Mouse (Mus musculus) heart, embryonic 15.5 days (tissue): ENCODE measurements at regions not wholly inside any gene's neighbourhood (a gene's known extent, or its start where the extent isn't known, plus 50 kb on each side); places are given as distances from the start of the nearest gene placed in this dataset.

Experiments used
- ATAC-seq: fragments of 200-750 bp; cut with Nextera tagmentation; replicated peaks from 2 replicates; pipeline ENCODE4 v1.8.0; 2017; ENCODE audit warnings: low read depth, moderate TSS enrichment; ENCODE audit not compliant: insufficient number of reproducible peaks, insufficient read depth, low FRiP score
- H3K27ac ChIP-seq: fragments of 300-500 bp; sonication (generic); 2 replicates; pipeline ENCODE4 v1.5.1; 2015; ENCODE audit warnings: mild to moderate bottlenecking, inconsistent platforms
- H3K27me3 ChIP-seq: fragments of 300-500 bp; sonication (generic); 2 replicates; pipeline ENCODE4 v1.6.1; 2015; ENCODE audit warnings: inconsistent platforms
- H3K36me3 ChIP-seq: fragments of 300-500 bp; sonication (generic); 2 replicates; pipeline ENCODE4 v1.6.1; 2015; ENCODE audit warnings: mild to moderate bottlenecking, inconsistent platforms
- H3K4me1 ChIP-seq: fragments of 300-500 bp; sonication (generic); replicated peaks from 2 replicates; pipeline ENCODE4 v1.6.1; 2015; ENCODE audit warnings: inconsistent platforms
- H3K4me2 ChIP-seq: fragments of 300-500 bp; sonication (generic); 2 replicates; pipeline ENCODE4 v1.6.1; 2015; ENCODE audit warnings: inconsistent platforms, mild to moderate bottlenecking, moderate library complexity
- H3K4me3 ChIP-seq: fragments of 300-500 bp; sonication (generic); 2 replicates; pipeline ENCODE4 v1.5.1; 2015; ENCODE audit warnings: mild to moderate bottlenecking, inconsistent platforms
- H3K9ac ChIP-seq: fragments of 300-500 bp; sonication (generic); 2 replicates; pipeline ENCODE4 v1.6.1; 2015; ENCODE audit warnings: mild to moderate bottlenecking, inconsistent platforms
- H3K9me3 ChIP-seq: fragments of 300-500 bp; sonication (generic); replicated peaks from 2 replicates; pipeline ENCODE4 v1.6.1; 2016; ENCODE audit warnings: inconsistent platforms
- WGBS: fragments of 180-500 bp; shearing (Covaris S2); methylation state at CpG from one replicate; pipeline ENCODE4 v1.1.7; 2015; ENCODE audit warnings: mixed read lengths; 5-methylcytosine and 5-hydroxymethylcytosine counted together

- no peak overlapping the region for H3K9ac ChIP-seq
- H3K27me3 ChIP-seq = no peaks in the 10 kb centered on the region
- no peaks in the 10 kb centered on the region for H3K4me1 ChIP-seq
- H3K36me3 ChIP-seq = no peaks in the 10 kb centered on the region
- 81% methylated on average over 9 of the region's 9 CpGs for WGBS
- no peak overlapping the region for H3K4me2 ChIP-seq
- no peak for ATAC-seq
- H3K9me3 ChIP-seq = no peaks in the 10 kb centered on the region
- H3K4me3 ChIP-seq = no peak overlapping the region
- no peak overlapping the region for H3K27ac ChIP-seq
Observed at GRCm38 (mm10) chr13:42358588-42358987, 57.3 kb downstream of the Edn1 start.

- H3K36me3 ChIP-seq = no peaks in the 10 kb centered on the region
- no peak overlapping the region for H3K9ac ChIP-seq
- H3K27ac ChIP-seq = no peak overlapping the region
- H3K4me3 ChIP-seq = no peak overlapping the region
- no peak overlapping the region for H3K4me2 ChIP-seq
- H3K4me1 ChIP-seq = no peaks in the 10 kb centered on the region
- WGBS = 46% methylated on average over 7 of the region's 7 CpGs
- no peak for ATAC-seq
- H3K9me3 ChIP-seq = no peaks in the 10 kb centered on the region
- H3K27me3 ChIP-seq = no peaks in the 10 kb centered on the region
Observed at GRCm38 (mm10) chr13:42367655-42368554, 66.6 kb downstream of the Edn1 start.

- Histone ChIP-seq H3K27ac (no peak overlapping the region), H3K4me1 (no peaks in the 10 kb centered on the region)
Observed at GRCm38 (mm10) chr13:42369826-42370225, 68.5 kb downstream of the Edn1 start.

GRCm38 (mm10) chr13:42372201-42372600 lies 70.9 kb downstream of the Edn1 start:
- no peak for ATAC-seq
- no peak overlapping the region for H3K4me2 ChIP-seq
- 77% methylated on average over 4 of the region's 4 CpGs for WGBS
- H3K27ac ChIP-seq = no peak overlapping the region
- no peaks in the 10 kb centered on the region for H3K4me1 ChIP-seq
- no peaks in the 10 kb centered on the region for H3K27me3 ChIP-seq
- no peaks in the 10 kb centered on the region for H3K36me3 ChIP-seq
- no peak overlapping the region for H3K4me3 ChIP-seq
- no peaks in the 10 kb centered on the region for H3K9me3 ChIP-seq
- no peak overlapping the region for H3K9ac ChIP-seq

More at GRCm38 (mm10) chr13:42369826-42370225, 68.5 kb downstream of the Edn1 start:
- Histone ChIP-seq H3K9me3 (no peaks in the 10 kb centered on the region), H3K27me3 (no peaks in the 10 kb centered on the region), H3K4me2 (no peak overlapping the region), H3K4me3 (no peak overlapping the region), H3K9ac (no peak overlapping the region), H3K36me3 (no peaks in the 10 kb centered on the region)
- ATAC-seq = no peak
- 36% methylated on average over 1 of the region's 1 CpGs for WGBS

GRCm38 (mm10) chr13:42374181-42374596 lies 72.9 kb downstream of the Edn1 start:
- H3K9me3 ChIP-seq = no peaks in the 10 kb centered on the region
- 82% methylated on average over 8 of the region's 8 CpGs for WGBS
- H3K4me1 ChIP-seq = no peaks in the 10 kb centered on the region
- H3K27ac ChIP-seq = no peak overlapping the region
- ATAC-seq = no peak
- no peak overlapping the region for H3K4me2 ChIP-seq
- no peaks in the 10 kb centered on the region for H3K27me3 ChIP-seq
- no peaks in the 10 kb centered on the region for H3K36me3 ChIP-seq
- no peak overlapping the region for H3K4me3 ChIP-seq
- no peak overlapping the region for H3K9ac ChIP-seq

- no peaks in the 10 kb centered on the region for H3K9me3 ChIP-seq
- no peak overlapping the region for H3K4me3 ChIP-seq
- H3K4me2 ChIP-seq = no peak overlapping the region
- no peaks in the 10 kb centered on the region for H3K4me1 ChIP-seq
- no peak overlapping the region for H3K27ac ChIP-seq
- ATAC-seq = no peak
- 69% methylated on average over 6 of the region's 6 CpGs for WGBS
- H3K9ac ChIP-seq = no peak overlapping the region
- H3K27me3 ChIP-seq = no peaks in the 10 kb centered on the region
- no peaks in the 10 kb centered on the region for H3K36me3 ChIP-seq
Observed at GRCm38 (mm10) chr13:42379675-42380074, 78.4 kb downstream of the Edn1 start.

GRCm38 (mm10) chr13:42383099-42383498 lies 81.8 kb downstream of the Edn1 start:
- H3K4me1 ChIP-seq = no peaks in the 10 kb centered on the region
- ATAC-seq = no peak
- no peak overlapping the region for H3K9ac ChIP-seq
- no peak overlapping the region for H3K4me2 ChIP-seq
- no peak overlapping the region for H3K27ac ChIP-seq
- no peaks in the 10 kb centered on the region for H3K9me3 ChIP-seq
- no peaks in the 10 kb centered on the region for H3K36me3 ChIP-seq
- no peaks in the 10 kb centered on the region for H3K27me3 ChIP-seq
- H3K4me3 ChIP-seq = no peak overlapping the region
- WGBS = 80% methylated on average over 4 of the region's 4 CpGs

GRCm38 (mm10) chr13:42390389-42390788 lies 89.1 kb downstream of the Edn1 start:
- Histone ChIP-seq H3K9ac (no peak overlapping the region), H3K4me3 (no peak overlapping the region), H3K27me3 (no peaks in the 10 kb centered on the region), H3K4me2 (no peak overlapping the region), H3K9me3 (no peaks in the 10 kb centered on the region), H3K36me3 (no peaks in the 10 kb centered on the region), H3K4me1 (no peaks in the 10 kb centered on the region), H3K27ac (no peak overlapping the region)
- 89% methylated on average over 1 of the region's 1 CpGs for WGBS
- no peak for ATAC-seq

- Histone ChIP-seq H3K4me2 (no peak overlapping the region), H3K9me3 (no peaks in the 10 kb centered on the region), H3K9ac (no peak overlapping the region), H3K27ac (no peak overlapping the region), H3K4me1 (no peaks in the 10 kb centered on the region), H3K36me3 (no peaks in the 10 kb centered on the region), H3K4me3 (no peak overlapping the region), H3K27me3 (no peaks in the 10 kb centered on the region)
- no peak for ATAC-seq
- WGBS = 76% methylated on average over 9 of the region's 9 CpGs
Observed at GRCm38 (mm10) chr13:42391330-42392005, 90.2 kb downstream of the Edn1 start.

- H3K4me3 ChIP-seq = no peak overlapping the region
- H3K36me3 ChIP-seq = no peaks in the 10 kb centered on the region
- H3K4me1 ChIP-seq = no peaks in the 10 kb centered on the region
- ATAC-seq = no peak
- H3K9me3 ChIP-seq = no peaks in the 10 kb centered on the region
- 94% methylated on average over 7 of the region's 7 CpGs for WGBS
- H3K9ac ChIP-seq = no peak overlapping the region
- H3K27me3 ChIP-seq = no peaks in the 10 kb centered on the region
- H3K27ac ChIP-seq = no peak overlapping the region
- H3K4me2 ChIP-seq = no peak overlapping the region
Observed at GRCm38 (mm10) chr13:42392701-42393100, 91.4 kb downstream of the Edn1 start.

- H3K4me1 ChIP-seq = no peaks in the 10 kb centered on the region
- no peak for ATAC-seq
- H3K9me3 ChIP-seq = no peaks in the 10 kb centered on the region
- no peaks in the 10 kb centered on the region for H3K36me3 ChIP-seq
- no peak overlapping the region for H3K4me2 ChIP-seq
- H3K9ac ChIP-seq = no peak overlapping the region
- H3K27ac ChIP-seq = no peak overlapping the region
- H3K4me3 ChIP-seq = no peak overlapping the region
- no peaks in the 10 kb centered on the region for H3K27me3 ChIP-seq
- 73% methylated on average over 2 of the region's 2 CpGs for WGBS
Observed at GRCm38 (mm10) chr13:42394572-42394971, 93.3 kb downstream of the Edn1 start.
